ENCODE assay signal across 7 mouse cellular contexts in the genomic region with DNA sequence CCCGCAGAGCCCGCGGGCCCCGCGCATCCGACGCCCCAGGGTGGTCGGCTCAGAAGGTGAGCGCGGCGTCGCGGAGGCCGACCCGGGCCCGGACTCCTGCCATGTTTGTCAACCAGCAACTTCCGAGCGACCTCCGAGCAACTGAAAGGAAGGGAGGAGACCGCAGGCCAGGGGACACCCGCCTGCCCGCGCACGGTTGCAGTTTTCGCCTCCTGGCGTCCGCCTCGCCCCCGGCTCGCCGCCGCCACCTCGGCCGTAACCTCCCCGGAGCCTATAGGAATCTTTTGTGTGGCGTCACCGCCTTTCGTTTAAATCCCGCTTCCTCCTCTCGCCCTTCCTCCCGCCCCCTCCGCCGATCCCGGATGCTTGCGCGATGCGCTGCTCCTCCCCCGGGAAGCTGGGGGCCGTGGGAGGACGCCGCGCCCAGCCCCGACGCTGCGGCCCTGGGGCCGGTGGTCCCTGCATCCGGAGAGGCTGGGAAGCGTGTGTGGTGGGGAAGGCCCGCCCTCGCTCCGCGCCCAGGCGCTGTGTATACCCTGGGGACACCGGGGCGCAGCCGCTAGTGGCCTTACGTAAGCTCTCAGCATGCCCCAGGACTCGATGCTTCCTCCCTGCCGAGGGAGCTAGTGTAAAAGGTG. TPM values are rescaled to one million over a fixed set of nuclear protein-coding genes. Genes with fewer than 3 reads are reported as not detected.
DNase-seq lines count a peak whose midpoint lies in the region; ATAC-seq and TF ChIP-seq lines count a peak whose summit lies in the region.

TSS of gene Tlnrd1 (minus strand) at position 285 of the 638 bp plus-strand sequence.
TSS of gene Mesd (plus strand) at position 446 of the 638 bp plus-strand sequence.

- no peak for TF ChIP-seq CTCF in small intestine, adult 2 months (IDR thresholded peaks at IDR 0.05; ENCODE audit: extremely low read depth, insufficient read length, insufficient replicate concordance, low read depth, low read length)

- intact Hi-C loops in left cerebral cortex, postnatal 4 days (cut with DNase I): loop anchor here (10.0 kb wide), 2 partner anchors 69 to 319 kb away; no protein-coding TSS in a partner anchor

- H3K9ac ChIP-seq in intestine, embryonic 16.5 days (ENCODE audit: low read depth, low read length): peak within 1 kb of the TSS; percentile 93
- peak within 1 kb of the TSS; percentile 87 for H3K9ac ChIP-seq in midbrain, embryonic 12.5 days (replicated peaks)

- peak; percentile 95 for DNase-seq in adrenal gland, adult 2 months
- peak; percentile 86 for DNase-seq in embryo, embryonic 11.5 days (ENCODE audit: low read depth, low spot score)
- DNase-seq in gastrocnemius, postnatal 4 days (ENCODE audit: low spot score in 2 of 2): peak; percentile 76 to 89
- DNase-seq in left cerebral cortex, postnatal 4 days: peak; percentile 87

- H3K27me3 ChIP-seq in intestine, embryonic 16.5 days (replicated peaks; ENCODE audit: control insufficient read depth, insufficient read depth, low read length): no peaks in the 10 kb centered on the region
- 0 out of 2 replicates have a peak, but pooled peaks cover 6% of the 10 kb centered on the region for H3K27me3 ChIP-seq in midbrain, embryonic 12.5 days
- H3K27me3 ChIP-seq in small intestine, adult 2 months (ENCODE audit: control insufficient read depth, insufficient read depth, low read length): no peaks in the 10 kb centered on the region

- ATAC-seq in intestine, embryonic 16.5 days: peak; percentile 86
- peak; percentile 83 for ATAC-seq in midbrain, embryonic 12.5 days (ENCODE audit: low FRiP score, low read depth)

- peak within 1 kb of the TSS; percentile 99 for H3K27ac ChIP-seq in intestine, embryonic 16.5 days (ENCODE audit: low read length)
- H3K27ac ChIP-seq in midbrain, embryonic 12.5 days (replicated peaks): peak within 1 kb of the TSS; percentile 95
- peak within 1 kb of the TSS; percentile 89 for H3K27ac ChIP-seq in small intestine, adult 2 months (ENCODE audit: insufficient read depth, low read depth, low read length)

- peaks cover 33% of the 10 kb centered on the region for H3K4me1 ChIP-seq in intestine, embryonic 16.5 days (ENCODE audit: control insufficient read depth, insufficient read depth, low read length)
- peaks cover 45% of the 10 kb centered on the region for H3K4me1 ChIP-seq in midbrain, embryonic 12.5 days
- H3K4me1 ChIP-seq in small intestine, adult 2 months (ENCODE audit: control insufficient read depth, insufficient read depth, insufficient read length, low read length): peaks cover 13% of the 10 kb centered on the region

- TF ChIP-seq POLR2A in small intestine, adult 2 months (IDR thresholded peaks at IDR 0.05; ENCODE audit: low read depth, low read length): peak; percentile 63

- H3K4me2 ChIP-seq in intestine, embryonic 16.5 days (ENCODE audit: low read depth, low read length): peak within 1 kb of the TSS; percentile 89
- H3K4me2 ChIP-seq in midbrain, embryonic 12.5 days (replicated peaks): peak within 1 kb of the TSS; percentile 87

- under 1% methylated on average over 67 of the region's 69 CpGs for WGBS in intestine, embryonic 16.5 days
- whole genome bisulfite sequencing in midbrain, embryonic 12.5 days: under 1% methylated on average over 65 of the region's 69 CpGs
- WGBS in small intestine, adult 2 months: under 1% methylated on average over 69 of the region's 69 CpGs

- no peaks in the 10 kb centered on the region for H3K36me3 ChIP-seq in intestine, embryonic 16.5 days (ENCODE audit: control insufficient read depth, insufficient read depth, low read length)
- peaks cover 6% of the 10 kb centered on the region; the same call in 1 of the 2 replicates for H3K36me3 ChIP-seq in midbrain, embryonic 12.5 days
- H3K36me3 ChIP-seq in small intestine, adult 2 months (ENCODE audit: control insufficient read depth, insufficient read depth, low read length): no peaks in the 10 kb centered on the region; the same call in 1 of the 2 replicates

- peak within 1 kb of the TSS; percentile 83 for H3K4me3 ChIP-seq in intestine, embryonic 16.5 days (ENCODE audit: low read length)
- peak within 1 kb of the TSS; percentile 62 for H3K4me3 ChIP-seq in midbrain, embryonic 12.5 days
- H3K4me3 ChIP-seq in small intestine, adult 2 months (ENCODE audit: low read depth, low read length): peak within 1 kb of the TSS; percentile 68

- peaks cover 3% of the 10 kb centered on the region; the same call in 1 of the 2 replicates for H3K9me3 ChIP-seq in intestine, embryonic 16.5 days (ENCODE audit: control insufficient read depth, low read length)
- peaks cover 2% of the 10 kb centered on the region; the same call in 1 of the 2 replicates for H3K9me3 ChIP-seq in midbrain, embryonic 12.5 days

RNA-seq across cellular contexts. Expression of gene Tlnrd1, which starts in this region (rescaled TPM):
- 10 to 100 TPM; 12.3 to 16.6 TPM for total RNA-seq in adrenal gland, adult 2 months (2021)
- 35.7 and 42.8 TPM in 2 replicates for polyA plus RNA-seq in adrenal gland, adult 2 months (2012; rRNA removed)
- total RNA-seq in gastrocnemius, postnatal 4 days (2021): 10 to 100 TPM; 16.3 to 17.4 TPM
- polyA plus RNA-seq in intestine, embryonic 16.5 days (2015; fragmentation: Nextera tagmentation; extraction: Ambion mirVana): 5.8 and 7.0 TPM in 2 replicates
- 10 to 100 TPM; 20.5 to 20.7 TPM for total RNA-seq in left cerebral cortex, postnatal 4 days (2021)
- polyA plus RNA-seq in midbrain, embryonic 12.5 days (2016; fragmentation: Nextera tagmentation; extraction: Ambion mirVana): 15.9 and 17.5 TPM in 2 replicates
- polyA plus RNA-seq in small intestine, adult 2 months (2012; rRNA removed): 62.0 and 117 TPM in 2 replicates

RNA-seq across cellular contexts. Expression of gene Mesd, which starts in this region (rescaled TPM):
- 100 to 1,000 TPM; 122 to 130 TPM for total RNA-seq in adrenal gland, adult 2 months (2021)
- 7.4 and 9.6 TPM in 2 replicates for polyA plus RNA-seq in adrenal gland, adult 2 months (2012; rRNA removed)
- 10 to 100 TPM; 58.3 to 60.0 TPM for total RNA-seq in gastrocnemius, postnatal 4 days (2021)
- polyA plus RNA-seq in intestine, embryonic 16.5 days (2015; fragmentation: Nextera tagmentation; extraction: Ambion mirVana): 73.1 and 83.0 TPM in 2 replicates
- total RNA-seq in left cerebral cortex, postnatal 4 days (2021): 10 to 100 TPM; 55.4 to 60.3 TPM
- 80.6 and 85.1 TPM in 2 replicates for polyA plus RNA-seq in midbrain, embryonic 12.5 days (2016; fragmentation: Nextera tagmentation; extraction: Ambion mirVana)
- polyA plus RNA-seq in small intestine, adult 2 months (2012; rRNA removed): 2.2 and 2.4 TPM in 2 replicates

Comparison
In these comparisons a context has a peak if more than half of its experiments do, and no peak if none do; other contexts are left out.
1. Peak in every context shown above with its lines: DNase-seq, ATAC-seq, H3K4me3 ChIP-seq and H3K27ac ChIP-seq.